In genomic region chr14:101517801-101518200, GRCm38 (mm10) we compare ENCODE assay signal across 13 mouse cellular contexts.
DNase-seq lines count a peak whose midpoint lies in the region; ATAC-seq and TF ChIP-seq lines count a peak whose summit lies in the region.
"Had no signal": no experiment of that assay in that cellular context is flagged by ENCODE, and none has a peak within 500 bp of the region (broad histone marks: within the 10 kb centered on the region; RNA-seq: fewer than 3 reads in every experiment).

No protein-coding gene starts in this region.

- H3K4me1 ChIP-seq in heart, embryonic 13.5 days: peaks cover 39% of the 10 kb centered on the region
- no peaks in the 10 kb centered on the region for H3K4me1 ChIP-seq in lung, postnatal 0 days (ENCODE audit: insufficient read depth, low read depth, low read length)
- no peaks in the 10 kb centered on the region for H3K4me1 ChIP-seq in midbrain, embryonic 15.5 days
- H3K4me1 ChIP-seq: limb, embryonic 12.5 days; liver, embryonic 13.5 days had no signal

- intact Hi-C loops in heart, postnatal 10 days (cut with DNase I): loop anchor here (1.0 to 5.0 kb wide), 3 partner anchors 54 to 135 kb away; partner anchors contain the start of gene Uchl3

- H3K27me3 ChIP-seq in heart, embryonic 13.5 days (replicated peaks): no peaks in the 10 kb centered on the region
- H3K27me3 ChIP-seq in lung, postnatal 0 days (replicated peaks; ENCODE audit: insufficient read depth, low read length): no peaks in the 10 kb centered on the region
- H3K27me3 ChIP-seq in myocyte (ENCODE audit: control insufficient read depth, insufficient read depth, insufficient read length): no peaks in the 10 kb centered on the region
- H3K27me3 ChIP-seq in midbrain, embryonic 15.5 days (replicated peaks): no peaks in the 10 kb centered on the region; the same call in 1 of the 2 replicates
- H3K27me3 ChIP-seq: liver, embryonic 13.5 days; neural tube, embryonic 12.5 days had no signal

- 45% methylated on average over 6 of the region's 6 CpGs for WGBS in heart, embryonic 13.5 days
- 58% methylated on average over 6 of the region's 6 CpGs for WGBS in lung, postnatal 0 days
- 81% methylated on average over 6 of the region's 6 CpGs for WGBS in midbrain, embryonic 15.5 days

- H3K27ac ChIP-seq in heart, embryonic 13.5 days (replicated peaks): peak overlapping the region; percentile 71
- no peak overlapping the region for H3K27ac ChIP-seq in lung, postnatal 0 days (ENCODE audit: low read length)
- no peak overlapping the region for H3K27ac ChIP-seq in midbrain, embryonic 15.5 days
- H3K27ac ChIP-seq: limb, embryonic 12.5 days; liver, embryonic 13.5 days; macrophage; neural tube, embryonic 12.5 days had no signal

- DNase-seq in adrenal gland, postnatal 10 days: peak; percentile 32
- DNase-seq in adrenal gland, postnatal 4 days (ENCODE audit: low spot score in 2 of 2): no peak
- DNase-seq in heart, postnatal 10 days: no peak
- peak; percentile 36 for DNase-seq in lung, postnatal 0 days (ENCODE audit: low spot score)
- DNase-seq in lung, postnatal 10 days: no peak
- DNase-seq: liver, embryonic 13.5 days had no signal

- ATAC-seq in heart, embryonic 13.5 days (ENCODE audit: extremely low read depth, insufficient number of reproducible peaks, low FRiP score, low TSS enrichment): no peak
- ATAC-seq in lung, postnatal 0 days: no peak
- no peak for ATAC-seq in midbrain, embryonic 15.5 days (replicated peaks)

- H3K36me3 ChIP-seq in heart, embryonic 13.5 days: no peaks in the 10 kb centered on the region
- H3K36me3 ChIP-seq in lung, postnatal 0 days (ENCODE audit: insufficient read depth, low read length): no peaks in the 10 kb centered on the region
- H3K36me3 ChIP-seq in myocyte (ENCODE audit: control insufficient read depth, insufficient read depth): no peaks in the 10 kb centered on the region
- H3K36me3 ChIP-seq in midbrain, embryonic 15.5 days (replicated peaks): no peaks in the 10 kb centered on the region
- H3K36me3 ChIP-seq: limb, embryonic 12.5 days; liver, embryonic 13.5 days; neural tube, embryonic 12.5 days had no signal

- H3K4me3 ChIP-seq in heart, embryonic 13.5 days: peak overlapping the region; percentile 22
- H3K4me3 ChIP-seq in lung, postnatal 0 days (ENCODE audit: low read depth, low read length): no peak overlapping the region
- H3K4me3 ChIP-seq in myocyte: no peak overlapping the region
- no peak overlapping the region for H3K4me3 ChIP-seq in midbrain, embryonic 15.5 days
- H3K4me3 ChIP-seq: limb, embryonic 12.5 days; liver, embryonic 13.5 days; neural tube, embryonic 12.5 days had no signal

- H3K9me3 ChIP-seq in heart, embryonic 13.5 days: no peaks in the 10 kb centered on the region
- H3K9me3 ChIP-seq in lung, postnatal 0 days (ENCODE audit: low read length): no peaks in the 10 kb centered on the region
- no peaks in the 10 kb centered on the region for H3K9me3 ChIP-seq in midbrain, embryonic 15.5 days
- H3K9me3 ChIP-seq: limb, embryonic 12.5 days; liver, embryonic 13.5 days; neural tube, embryonic 12.5 days had no signal

- TF ChIP-seq EP300 in lung, postnatal 0 days (IDR thresholded peaks at IDR 0.05): no peak

- no peak for TF ChIP-seq CTCF in lung, postnatal 0 days (IDR thresholded peaks at IDR 0.05)

- TF ChIP-seq POLR2A in myocyte (IDR thresholded peaks at IDR 0.05; ENCODE audit: insufficient read length, low read depth): no peak

- peak overlapping the region; percentile 47 for H3K9ac ChIP-seq in heart, embryonic 13.5 days
- no peak overlapping the region for H3K9ac ChIP-seq in lung, postnatal 0 days (replicated peaks; ENCODE audit: low read depth)
- H3K9ac ChIP-seq in midbrain, embryonic 15.5 days: no peak overlapping the region
- H3K9ac ChIP-seq: limb, embryonic 12.5 days; liver, embryonic 13.5 days; neural tube, embryonic 12.5 days had no signal

- no peak overlapping the region for H3ac ChIP-seq in myocyte (ENCODE audit: control insufficient read depth, insufficient read length)

- peak overlapping the region; percentile 62 for H3K4me2 ChIP-seq in heart, embryonic 13.5 days
- H3K4me2 ChIP-seq in lung, postnatal 0 days (replicated peaks; ENCODE audit: low read depth, low read length): no peak overlapping the region
- H3K4me2 ChIP-seq in myocyte (ENCODE audit: low read depth): peak overlapping the region; percentile 48
- no peak overlapping the region for H3K4me2 ChIP-seq in midbrain, embryonic 15.5 days
- H3K4me2 ChIP-seq: limb, embryonic 12.5 days; liver, embryonic 13.5 days; midbrain, embryonic 11.5 days; neural tube, embryonic 12.5 days had no signal

- no peaks in the 10 kb centered on the region for H3K79me2 ChIP-seq in myocyte (ENCODE audit: control insufficient read depth, insufficient read depth)

TF ChIP-seq in myocyte, 11 proteins besides CTCF, POLR2A, EP300 and RAD21:
- TF ChIP-seq MYOG (IDR thresholded peaks at IDR 0.05; ENCODE audit: control insufficient read depth in 1 of 3, insufficient read depth in 1 of 3, insufficient read length in 2 of 3, low read depth in 2 of 3) (no peak), CEBPB (IDR thresholded peaks at IDR 0.05; ENCODE audit: insufficient read depth, poor library complexity, severe bottlenecking) (peak; percentile 19; the same call in 1 of the 2 replicates)

Comparison
In these comparisons a context has a peak if more than half of its experiments do, and no peak if none do; other contexts are left out.
1. DNase-seq: peak in adrenal gland, postnatal 10 days (single experiment) and lung, postnatal 0 days (single experiment); none in adrenal gland, postnatal 4 days (0 of 2), heart, postnatal 10 days (0 of 2) and lung, postnatal 10 days (single experiment).
2. H3K4me2 ChIP-seq: peak in heart, embryonic 13.5 days (single experiment) and myocyte (single experiment); none in lung, postnatal 0 days (single experiment) and midbrain, embryonic 15.5 days (single experiment).